Mouse (Mus musculus) forelimb bud, embryonic 11.5 days (tissue): ENCODE results near the gene Tmppe.
"Not testable (repeated sequence)": the region's sequence is repeated elsewhere in the genome, so short reads cannot be mapped to it uniquely, and the experiment has no call there.

ENCODE experiments used
- DNase-seq: peaks from one replicate; pipeline ENCODE4 v3.0.0-alpha.2; 2012; ENCODE audit warnings: low read depth, low spot score

Gene Tmppe

GRCm38 (mm10) chr9:114400949-114401684 lies at the start of gene Tmppe, which contains the start of gene Glb1:
TSS of gene Tmppe (plus strand) at chr9:114401105.
TSS of gene Glb1 (plus strand) at chr9:114401076.
- DNase-seq = peak; percentile 87

- peak; percentile 66 for DNase-seq
These were observed 33.0 kb upstream of the Tmppe start for GRCm38 (mm10) chr9:114367783-114368470.

GRCm38 (mm10) chr9:114368471-114368858 lies 32.4 kb upstream of the Tmppe start:
- no peak for DNase-seq

- not testable (repeated sequence) for DNase-seq
These were observed 31.5 kb upstream of the Tmppe start for GRCm38 (mm10) chr9:114369389-114369788.

- DNase-seq = not testable (repeated sequence)
These were observed 29.2 kb upstream of the Tmppe start for GRCm38 (mm10) chr9:114371717-114372116.

- no peak for DNase-seq
These were observed 25.5 kb upstream of the Tmppe start for GRCm38 (mm10) chr9:114375276-114375962.

GRCm38 (mm10) chr9:114377168-114377567 lies 23.7 kb upstream of the Tmppe start:
- DNase-seq = no peak

GRCm38 (mm10) chr9:114379871-114380270 lies 21.0 kb upstream of the Tmppe start:
- no peak for DNase-seq

GRCm38 (mm10) chr9:114380881-114381733 lies 19.8 kb upstream of the Tmppe start:
- peak; percentile 70 for DNase-seq

- DNase-seq = no peak
These were observed 17.8 kb upstream of the Tmppe start for GRCm38 (mm10) chr9:114382936-114383710.

- no peak for DNase-seq
These were observed 16.2 kb upstream of the Tmppe start for GRCm38 (mm10) chr9:114384691-114385090.

- DNase-seq = no peak
These were observed 15.7 kb upstream of the Tmppe start for GRCm38 (mm10) chr9:114385160-114385559.

GRCm38 (mm10) chr9:114387086-114387485 lies 13.8 kb upstream of the Tmppe start:
- no peak for DNase-seq

- no peak for DNase-seq
These were observed 12.6 kb upstream of the Tmppe start for GRCm38 (mm10) chr9:114388288-114388687.

- no peak for DNase-seq
These were observed 12.1 kb upstream of the Tmppe start for GRCm38 (mm10) chr9:114388701-114389370.

- peak; percentile 21 for DNase-seq
These were observed 11.5 kb upstream of the Tmppe start for GRCm38 (mm10) chr9:114389371-114389904.

GRCm38 (mm10) chr9:114389905-114390748 lies 10.8 kb upstream of the Tmppe start, which contains the start of gene Crtap:
TSS of gene Crtap (minus strand) at chr9:114390675.
- DNase-seq = peak; percentile 62

- DNase-seq = no peak
These were observed 10.2 kb upstream of the Tmppe start for GRCm38 (mm10) chr9:114390749-114391075.

- not testable (repeated sequence) for DNase-seq
These were observed 6.8 kb upstream of the Tmppe start for GRCm38 (mm10) chr9:114394136-114394535.
